Mouse (Mus musculus) cerebellum, postnatal 10 days (tissue): ENCODE measurements around the gene Usp51.
A peak's percentile ranks its signal among the peaks of the same experiment; 100 is the strongest.
"Not testable (repeated sequence)": the region's sequence is repeated elsewhere in the genome, so short reads cannot be mapped to it uniquely, and the experiment has no call there.

Experiments
- DNase-seq, 2 experiments: peaks; one replicate each; pipeline ENCODE4 v3.0.0; 2021; ENCODE audit warnings: mixed read lengths in 2 of 2

Usp51 gene

GRCm38 (mm10) chrX:153006387-153006841, at the start of gene Usp51:
TSS of gene Usp51 (plus strand) at chrX:153006469.
- DNase-seq: peak; percentile 73 to 74

GRCm38 (mm10) chrX:152969606-152970005, 36.7 kb upstream of the Usp51 start:
- DNase-seq: peak; percentile 51 to 58

- DNase-seq: not testable (repeated sequence)
These were observed 32.6 kb upstream of the Usp51 start for GRCm38 (mm10) chrX:152973476-152974203.

GRCm38 (mm10) chrX:152974204-152974661, 32.0 kb upstream of the Usp51 start:
- DNase-seq: peak; percentile 65 to 69

- DNase-seq: no peak
These were observed 29.7 kb upstream of the Usp51 start for GRCm38 (mm10) chrX:152976538-152976937.

GRCm38 (mm10) chrX:152985009-152985408, 21.3 kb upstream of the Usp51 start:
- DNase-seq: no peak

- DNase-seq: not testable (repeated sequence)
These were observed 16.4 kb upstream of the Usp51 start for GRCm38 (mm10) chrX:152989852-152990251.

GRCm38 (mm10) chrX:152996105-152996504, 10.2 kb upstream of the Usp51 start:
- DNase-seq: not testable (repeated sequence)

GRCm38 (mm10) chrX:153007021-153007684, 884 bp downstream of the Usp51 start:
- peak; percentile 78 to 81 for DNase-seq

GRCm38 (mm10) chrX:153007685-153008047, 1.4 kb downstream of the Usp51 start:
- DNase-seq: no peak

GRCm38 (mm10) chrX:153025255-153025654, 19.0 kb downstream of the Usp51 start:
- not testable (repeated sequence) for DNase-seq

- not testable (repeated sequence) for DNase-seq
These were observed 19.4 kb downstream of the Usp51 start for GRCm38 (mm10) chrX:153025709-153026108.

GRCm38 (mm10) chrX:153031547-153031946, 25.3 kb downstream of the Usp51 start:
- not testable (repeated sequence) for DNase-seq

- peak; percentile 89 to 94 for DNase-seq
These were observed 31.1 kb downstream of the Usp51 start, which contains the start of gene Mageh1 for GRCm38 (mm10) chrX:153037087-153037971. TSS of gene Mageh1 (minus strand) at chrX:153037575.

GRCm38 (mm10) chrX:153037972-153038744, 31.9 kb downstream of the Usp51 start:
- not testable (repeated sequence) for DNase-seq
